Mouse (Mus musculus): ENCODE data around the gene Ralgapa2. TPM values are rescaled to one million over a fixed set of nuclear protein-coding genes. Genes with fewer than 3 reads are reported as not detected.

Ralgapa2 gene
- polyA plus RNA-seq, 1 experiment from 2014 or later: 11.5 TPM

DNA sequence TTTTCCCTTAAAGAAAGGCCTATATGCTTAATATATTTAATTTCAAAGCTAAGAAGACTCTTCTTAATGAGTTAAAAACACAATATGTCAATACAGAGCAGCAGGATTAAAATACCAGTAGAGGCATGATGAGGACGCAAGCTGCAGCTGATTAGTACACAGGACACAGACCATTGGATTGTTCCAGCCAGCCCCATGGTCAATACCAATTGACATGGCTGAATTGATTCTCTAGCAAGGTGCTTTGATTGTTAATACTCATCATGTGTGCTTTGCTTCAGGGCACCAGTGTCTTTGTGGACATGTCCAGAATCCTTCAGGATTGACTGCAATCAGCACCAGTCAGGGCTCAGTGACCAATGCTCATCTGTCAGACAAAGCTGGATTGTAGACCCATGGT is 185.5 kb downstream of the Ralgapa2 start:
- DNase-seq (ENCODE audit: low spot score): no peak
- H3K9me3 ChIP-seq: no peaks in the 10 kb centered on the region
- H3K27ac ChIP-seq: no peak overlapping the region
- H3K27me3 ChIP-seq (ENCODE audit: insufficient read depth, poor library complexity, severe bottlenecking): no peaks in the 10 kb centered on the region
- H3K4me3 ChIP-seq: no peak overlapping the region
- WGBS: 93% methylated on average over 1 of the region's 1 CpGs
- H3K36me3 ChIP-seq: no peaks in the 10 kb centered on the region
- H3K4me1 ChIP-seq: no peaks in the 10 kb centered on the region

DNA sequence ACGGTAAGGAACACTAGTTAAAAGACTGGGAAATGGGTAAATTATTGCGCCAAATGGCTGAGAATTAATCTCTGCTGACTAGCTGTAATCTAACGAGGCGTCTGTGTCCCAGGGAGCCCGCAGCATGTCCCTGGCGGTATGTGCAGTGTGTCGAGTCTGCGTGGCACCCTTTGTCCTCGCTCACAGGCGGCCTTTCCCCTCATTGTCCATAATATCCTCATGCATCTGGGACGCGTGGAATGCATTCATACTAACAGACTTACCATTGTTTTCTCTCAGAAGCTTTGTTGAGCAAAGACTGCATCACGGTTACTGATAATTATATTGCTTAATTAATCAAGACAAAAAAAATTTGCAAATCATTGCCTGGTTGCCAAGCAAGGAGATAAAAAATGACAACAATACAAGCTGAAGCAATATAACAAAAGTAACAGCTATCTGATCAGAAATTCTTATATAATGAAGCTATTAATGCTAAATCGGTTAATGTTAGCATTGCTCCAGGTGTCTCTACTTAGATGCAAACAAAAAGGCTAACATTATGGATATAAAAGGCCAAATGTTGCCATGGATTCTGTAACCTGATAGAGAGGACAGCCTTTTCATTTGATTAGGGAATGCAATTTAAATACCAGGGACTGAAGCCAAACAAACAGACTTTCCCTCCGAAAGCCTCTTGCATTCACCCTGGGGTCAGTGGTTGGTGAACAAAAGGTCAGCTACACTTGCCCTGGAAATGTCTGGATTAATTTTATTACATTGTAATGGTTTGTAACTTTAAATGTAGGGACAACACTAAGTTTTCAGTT is 187.0 kb downstream of the Ralgapa2 start:
- Histone ChIP-seq H3K27ac (no peak overlapping the region), H3K4me1 (no peaks in the 10 kb centered on the region), H3K36me3 (no peaks in the 10 kb centered on the region), H3K4me3 (no peak overlapping the region), H3K27me3 (ENCODE audit: insufficient read depth, poor library complexity, severe bottlenecking) (no peaks in the 10 kb centered on the region), H3K9me3 (no peaks in the 10 kb centered on the region)
- DNase-seq (ENCODE audit: low spot score): no peak
- WGBS: 77% methylated on average over 15 of the region's 15 CpGs

DNA sequence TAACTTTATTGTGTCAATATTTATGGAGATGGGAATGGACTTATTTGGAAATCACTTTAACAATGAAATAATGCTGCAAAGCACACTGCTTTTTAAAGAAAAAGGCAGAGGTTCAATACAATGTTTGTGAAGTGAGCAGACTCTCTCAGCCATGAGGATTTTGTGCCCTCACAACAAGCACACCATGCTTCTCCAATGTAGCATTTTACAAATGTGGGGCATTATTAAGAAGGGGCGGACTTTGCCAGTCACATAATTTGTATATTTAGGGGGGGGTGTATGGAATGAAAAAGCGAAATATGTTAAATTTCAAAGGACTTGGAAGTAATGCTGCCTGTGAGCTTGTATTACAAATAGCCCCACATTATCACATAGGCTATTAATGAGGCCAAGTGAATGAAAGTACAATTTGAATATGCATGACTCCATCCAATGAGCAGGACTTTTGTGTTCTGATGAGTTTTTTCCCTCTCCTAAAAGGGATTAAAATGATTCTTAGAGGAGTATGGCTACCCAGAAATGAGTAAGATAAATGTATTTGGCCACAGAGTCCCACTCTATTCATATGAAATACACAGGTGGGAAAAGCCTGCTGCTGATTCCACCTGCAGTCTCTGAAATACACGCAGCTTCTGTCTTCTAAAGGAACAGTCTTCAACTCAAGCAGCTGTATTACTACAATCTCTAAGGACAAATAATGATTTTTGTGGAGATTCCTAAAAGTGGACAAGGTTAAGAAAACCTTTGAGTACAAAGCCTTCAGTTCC is 187.8 kb downstream of the Ralgapa2 start:
- H3K4me3 ChIP-seq: no peak overlapping the region
- no peaks in the 10 kb centered on the region for H3K4me1 ChIP-seq
- H3K36me3 ChIP-seq: no peaks in the 10 kb centered on the region
- no peaks in the 10 kb centered on the region for H3K9me3 ChIP-seq
- DNase-seq (ENCODE audit: low spot score): no peak
- H3K27ac ChIP-seq: no peak overlapping the region
- WGBS: 85% methylated on average over 3 of the region's 3 CpGs
- no peaks in the 10 kb centered on the region for H3K27me3 ChIP-seq (ENCODE audit: insufficient read depth, poor library complexity, severe bottlenecking)

DNA sequence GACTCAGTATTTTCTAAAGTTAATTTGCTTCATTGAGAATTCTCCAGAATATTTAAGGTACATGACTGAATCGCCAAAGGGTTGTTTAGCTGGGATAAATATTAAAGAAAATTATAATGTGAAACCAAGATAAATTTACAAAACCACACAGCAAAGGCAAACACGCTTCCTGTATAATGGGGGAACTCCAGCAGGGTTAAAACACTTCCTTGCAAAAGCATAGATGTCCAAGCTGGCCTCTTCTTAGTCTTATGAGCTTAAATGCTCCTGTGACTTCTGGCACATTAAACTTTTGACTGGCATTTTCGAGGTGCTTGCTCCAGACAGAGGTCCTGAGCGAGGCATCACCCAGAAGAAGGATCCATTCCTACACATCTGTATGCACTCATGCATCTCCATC is 188.6 kb downstream of the Ralgapa2 start:
- Histone ChIP-seq H3K27me3 (ENCODE audit: insufficient read depth, poor library complexity, severe bottlenecking) (no peaks in the 10 kb centered on the region), H3K36me3 (no peaks in the 10 kb centered on the region), H3K27ac (no peak overlapping the region), H3K4me3 (no peak overlapping the region), H3K9me3 (no peaks in the 10 kb centered on the region), H3K4me1 (no peaks in the 10 kb centered on the region)
- DNase-seq (ENCODE audit: low spot score): no peak
- 87% methylated on average over 4 of the region's 4 CpGs for WGBS

DNA sequence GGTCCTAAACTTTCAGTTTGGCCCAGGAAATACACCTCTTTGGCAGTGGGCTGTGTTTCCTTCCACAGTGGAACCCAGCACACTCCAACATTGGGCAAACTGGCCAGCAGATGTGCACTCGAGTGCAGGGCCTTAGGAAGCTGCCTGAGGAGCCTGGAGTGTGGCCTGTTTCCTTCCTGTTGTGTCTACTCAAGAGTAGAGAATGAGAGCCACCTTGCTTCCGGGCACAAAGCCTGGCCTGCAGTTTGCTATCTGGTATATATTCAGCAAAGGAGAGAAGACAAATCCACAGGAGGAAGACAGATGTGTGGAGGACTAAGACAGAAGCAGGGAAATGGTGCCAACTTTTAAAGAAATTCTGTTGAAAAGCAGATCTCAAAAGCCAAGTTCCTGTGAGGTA is 189.4 kb downstream of the Ralgapa2 start:
- no peaks in the 10 kb centered on the region for H3K36me3 ChIP-seq
- no peak for DNase-seq (ENCODE audit: low spot score)
- no peak overlapping the region for H3K4me3 ChIP-seq
- H3K27me3 ChIP-seq (ENCODE audit: insufficient read depth, poor library complexity, severe bottlenecking): no peaks in the 10 kb centered on the region
- no peaks in the 10 kb centered on the region for H3K9me3 ChIP-seq
- no peak overlapping the region for H3K27ac ChIP-seq
- H3K4me1 ChIP-seq: no peaks in the 10 kb centered on the region
- 52% methylated on average over 2 of the region's 2 CpGs for WGBS

DNA sequence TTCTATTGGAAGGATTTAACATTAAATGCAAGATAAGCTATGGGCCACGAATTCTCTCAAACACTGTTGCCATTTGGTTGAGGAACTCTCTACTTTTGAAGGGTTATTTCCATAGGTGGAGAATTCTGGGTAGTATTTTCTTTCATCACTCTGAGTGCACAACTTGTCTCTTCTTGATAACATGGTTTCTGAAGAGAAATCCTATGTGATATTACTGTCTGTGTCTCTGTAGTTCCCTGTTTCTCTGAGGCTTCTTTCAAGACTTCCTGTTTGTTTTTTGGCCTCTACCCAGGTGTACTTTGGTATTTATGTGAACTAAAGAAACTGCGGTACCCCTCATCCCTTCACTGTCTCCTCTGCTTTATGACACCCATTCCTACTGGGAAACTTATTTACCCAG is 190.1 kb downstream of the Ralgapa2 start:
- WGBS: 85% methylated on average over 2 of the region's 2 CpGs
- no peak overlapping the region for H3K27ac ChIP-seq
- H3K4me3 ChIP-seq: no peak overlapping the region
- H3K4me1 ChIP-seq: no peaks in the 10 kb centered on the region
- no peaks in the 10 kb centered on the region for H3K9me3 ChIP-seq
- no peaks in the 10 kb centered on the region for H3K27me3 ChIP-seq (ENCODE audit: insufficient read depth, poor library complexity, severe bottlenecking)
- H3K36me3 ChIP-seq: no peaks in the 10 kb centered on the region
- no peak for DNase-seq (ENCODE audit: low spot score)

DNA sequence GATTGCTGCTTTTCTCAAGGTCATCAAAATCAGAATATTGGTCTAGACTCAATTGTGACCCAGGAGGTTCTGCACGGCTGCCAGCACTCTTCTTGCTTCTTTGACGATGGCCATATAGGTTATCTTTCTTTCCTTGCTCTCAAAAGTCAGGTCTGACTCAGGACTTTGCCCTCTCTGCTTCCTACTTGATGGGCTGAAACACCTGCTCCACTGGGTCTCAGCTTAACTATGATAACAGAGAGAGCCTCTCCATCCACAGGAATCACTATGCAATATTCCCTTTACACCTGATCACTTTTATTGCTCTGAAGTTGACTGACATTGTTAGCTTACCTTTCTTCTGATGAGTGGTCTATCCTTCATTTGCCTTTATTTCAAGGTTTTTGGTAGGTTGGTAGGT is 191.5 kb downstream of the Ralgapa2 start:
- 84% methylated on average over 2 of the region's 2 CpGs for WGBS
- Histone ChIP-seq H3K4me3 (no peak overlapping the region), H3K27me3 (ENCODE audit: insufficient read depth, poor library complexity, severe bottlenecking) (no peaks in the 10 kb centered on the region), H3K27ac (no peak overlapping the region), H3K9me3 (no peaks in the 10 kb centered on the region), H3K4me1 (no peaks in the 10 kb centered on the region), H3K36me3 (no peaks in the 10 kb centered on the region)
- DNase-seq (ENCODE audit: low spot score): no peak

DNA sequence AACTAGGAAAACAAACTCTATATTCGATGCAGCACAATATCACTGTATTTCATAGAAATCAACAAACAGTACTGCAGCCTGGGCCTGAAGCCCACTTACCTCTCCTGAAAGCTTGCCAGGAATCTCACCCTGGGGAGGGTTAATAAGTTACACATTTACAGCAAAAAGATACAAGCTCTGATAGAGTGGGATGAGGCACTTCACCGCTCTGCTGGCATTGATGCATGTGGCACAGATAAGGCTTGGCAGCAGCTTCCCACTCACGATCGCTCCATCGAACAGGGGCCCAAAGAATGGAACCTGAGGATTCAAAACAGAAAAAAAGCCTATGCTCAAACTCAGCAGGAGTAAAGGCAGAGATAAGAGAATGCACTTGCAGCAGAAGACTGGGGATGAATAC is 197.4 kb downstream of the Ralgapa2 start:
- Histone ChIP-seq H3K36me3 (no peaks in the 10 kb centered on the region), H3K27me3 (ENCODE audit: insufficient read depth, poor library complexity, severe bottlenecking) (no peaks in the 10 kb centered on the region), H3K4me3 (no peak overlapping the region), H3K4me1 (no peaks in the 10 kb centered on the region), H3K27ac (no peak overlapping the region), H3K9me3 (no peaks in the 10 kb centered on the region)
- no peak for DNase-seq (ENCODE audit: low spot score)
- 68% methylated on average over 5 of the region's 5 CpGs for WGBS

DNA sequence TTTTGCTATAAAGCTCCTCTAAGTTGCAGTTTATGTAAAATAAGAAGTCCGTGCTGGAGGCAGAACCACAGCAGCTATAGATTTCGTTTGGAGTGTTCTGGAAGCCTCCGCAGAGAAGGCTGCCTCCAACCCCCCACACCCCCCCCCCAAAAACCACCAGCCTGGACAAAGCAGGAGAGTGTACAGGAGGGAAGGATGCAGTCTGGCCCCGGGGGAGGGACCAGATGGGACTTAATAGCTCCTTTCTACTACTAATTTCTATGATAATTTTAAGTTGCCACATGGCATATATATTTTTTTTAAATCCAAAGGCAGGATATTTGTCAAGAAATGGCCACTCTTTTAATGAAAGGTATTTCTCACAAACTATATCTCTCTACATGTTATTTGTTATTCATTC is 198.3 kb downstream of the Ralgapa2 start:
- H3K36me3 ChIP-seq: no peaks in the 10 kb centered on the region
- WGBS: 82% methylated on average over 4 of the region's 4 CpGs
- no peaks in the 10 kb centered on the region for H3K27me3 ChIP-seq (ENCODE audit: insufficient read depth, poor library complexity, severe bottlenecking)
- DNase-seq (ENCODE audit: low spot score): no peak
- H3K27ac ChIP-seq: no peak overlapping the region
- H3K4me1 ChIP-seq: no peaks in the 10 kb centered on the region
- no peak overlapping the region for H3K4me3 ChIP-seq
- H3K9me3 ChIP-seq: no peaks in the 10 kb centered on the region

DNA sequence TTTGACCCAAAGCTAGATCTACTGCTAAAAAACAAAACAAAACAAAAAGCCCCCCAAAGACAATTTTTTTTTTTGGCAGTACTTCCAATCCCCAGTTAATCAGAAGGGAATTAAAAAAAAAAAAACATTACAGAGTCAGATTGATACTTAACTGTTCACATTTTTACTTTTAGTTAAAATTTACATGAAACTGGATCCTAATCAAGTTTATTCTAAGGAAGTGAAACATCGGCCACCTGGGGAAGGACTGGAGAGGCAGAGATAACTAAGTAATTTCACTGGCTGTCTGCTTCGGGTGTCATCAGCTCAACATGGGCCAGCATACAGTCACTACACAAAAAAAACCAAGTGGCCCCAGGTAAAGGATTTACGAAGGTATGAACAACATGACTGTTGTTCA is 201.4 kb downstream of the Ralgapa2 start:
- DNase-seq (ENCODE audit: low spot score): no peak
- H3K27ac ChIP-seq: no peak overlapping the region
- H3K36me3 ChIP-seq: no peaks in the 10 kb centered on the region
- H3K4me1 ChIP-seq: peaks cover 5% of the 10 kb centered on the region; the same call in 1 of the 2 replicates
- no peak overlapping the region for H3K4me3 ChIP-seq
- no peaks in the 10 kb centered on the region for H3K9me3 ChIP-seq
- 79% methylated on average over 3 of the region's 3 CpGs for WGBS
- H3K27me3 ChIP-seq (ENCODE audit: insufficient read depth, poor library complexity, severe bottlenecking): no peaks in the 10 kb centered on the region

DNA sequence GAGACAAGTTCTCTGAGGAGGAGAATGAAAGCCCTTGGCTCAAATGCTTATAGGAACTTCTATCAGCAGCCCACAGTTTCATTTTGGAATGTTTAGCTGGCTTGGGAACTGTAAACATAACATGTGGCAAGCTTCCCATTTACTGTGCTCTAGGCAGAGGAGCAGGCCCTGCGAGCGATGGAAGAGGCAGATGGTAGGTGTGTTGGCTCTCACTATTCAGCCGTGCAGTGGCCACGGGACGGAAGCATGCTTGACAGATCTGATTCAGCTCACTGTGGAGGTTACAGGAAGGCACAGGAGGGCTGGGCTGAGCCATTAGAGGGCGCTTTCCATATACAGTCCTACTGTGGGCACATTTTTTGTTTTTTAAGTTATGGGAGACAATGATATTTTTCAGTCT is 201.9 kb downstream of the Ralgapa2 start:
- Histone ChIP-seq H3K4me1 (peaks cover 5% of the 10 kb centered on the region; the same call in 1 of the 2 replicates), H3K36me3 (no peaks in the 10 kb centered on the region), H3K9me3 (no peaks in the 10 kb centered on the region), H3K27me3 (ENCODE audit: insufficient read depth, poor library complexity, severe bottlenecking) (no peaks in the 10 kb centered on the region), H3K4me3 (no peak overlapping the region), H3K27ac (no peak overlapping the region)
- DNase-seq (ENCODE audit: low spot score): no peak
- WGBS: 66% methylated on average over 6 of the region's 6 CpGs

DNA sequence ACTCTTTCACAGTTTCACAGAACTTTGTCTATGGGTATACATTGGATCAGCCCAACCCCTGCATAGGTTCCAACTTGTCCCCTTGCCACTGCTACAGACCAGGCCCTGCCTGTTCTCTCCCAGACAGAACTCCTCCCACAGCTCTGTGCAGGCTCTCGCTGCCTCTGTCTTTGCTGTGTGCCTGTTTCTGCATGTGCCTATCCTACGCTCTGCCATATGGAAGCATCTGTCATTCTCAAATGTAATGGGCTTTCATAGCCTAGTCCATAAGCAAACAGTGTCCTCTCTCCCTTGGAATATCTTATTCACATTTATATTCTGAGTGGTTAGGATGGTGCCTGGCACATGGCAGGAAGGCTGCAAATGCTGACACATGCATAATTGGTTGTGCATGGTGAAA is 202.7 kb downstream of the Ralgapa2 start:
- no peaks in the 10 kb centered on the region for H3K36me3 ChIP-seq
- no peaks in the 10 kb centered on the region for H3K27me3 ChIP-seq (ENCODE audit: insufficient read depth, poor library complexity, severe bottlenecking)
- H3K4me1 ChIP-seq: peaks cover 5% of the 10 kb centered on the region; the same call in 1 of the 2 replicates
- no peak overlapping the region for H3K4me3 ChIP-seq
- no peak for DNase-seq (ENCODE audit: low spot score)
- H3K9me3 ChIP-seq: no peaks in the 10 kb centered on the region
- H3K27ac ChIP-seq: no peak overlapping the region
- WGBS: 85% methylated on average over 2 of the region's 2 CpGs

DNA sequence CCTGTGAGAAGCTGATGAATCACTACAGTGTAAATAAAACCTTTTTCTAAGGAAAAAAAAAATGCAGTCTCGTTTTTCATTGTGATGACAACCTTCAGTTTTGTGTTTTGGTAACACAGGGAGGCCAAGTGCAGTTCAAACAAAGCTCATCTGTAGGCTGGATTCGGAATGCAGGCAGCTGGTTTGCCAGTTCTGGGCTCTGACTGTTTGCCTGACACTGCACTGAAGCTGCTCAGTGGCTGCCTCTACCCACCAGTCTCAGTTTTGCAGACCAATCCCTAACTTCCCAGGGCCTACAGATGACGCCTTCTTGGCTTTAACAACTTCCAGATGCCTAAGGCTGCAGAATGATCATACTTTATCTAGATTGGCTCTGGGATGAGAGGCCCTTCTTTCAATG is 205.1 kb downstream of the Ralgapa2 start:
- Histone ChIP-seq H3K27ac (no peak overlapping the region; the same call in 1 of the 2 replicates), H3K9me3 (no peaks in the 10 kb centered on the region), H3K27me3 (ENCODE audit: insufficient read depth, poor library complexity, severe bottlenecking) (no peaks in the 10 kb centered on the region), H3K36me3 (no peaks in the 10 kb centered on the region), H3K4me1 (peaks cover 5% of the 10 kb centered on the region; the same call in 1 of the 2 replicates), H3K4me3 (no peak overlapping the region)
- no peak for DNase-seq (ENCODE audit: low spot score)
- 53% methylated on average over 3 of the region's 3 CpGs for WGBS

Data from heart, embryonic 10.5 days (tissue).